Mouse (Mus musculus): Measurements from ENCODE around the gene Adgra1. TPM values are rescaled to one million over a fixed set of nuclear protein-coding genes. Genes with fewer than 3 reads are reported as not detected.

Adgra1 gene
- total and polyA plus RNA-seq, 2 experiments from 2014 or later: 0.12 TPM; not detected in 1

DNA sequence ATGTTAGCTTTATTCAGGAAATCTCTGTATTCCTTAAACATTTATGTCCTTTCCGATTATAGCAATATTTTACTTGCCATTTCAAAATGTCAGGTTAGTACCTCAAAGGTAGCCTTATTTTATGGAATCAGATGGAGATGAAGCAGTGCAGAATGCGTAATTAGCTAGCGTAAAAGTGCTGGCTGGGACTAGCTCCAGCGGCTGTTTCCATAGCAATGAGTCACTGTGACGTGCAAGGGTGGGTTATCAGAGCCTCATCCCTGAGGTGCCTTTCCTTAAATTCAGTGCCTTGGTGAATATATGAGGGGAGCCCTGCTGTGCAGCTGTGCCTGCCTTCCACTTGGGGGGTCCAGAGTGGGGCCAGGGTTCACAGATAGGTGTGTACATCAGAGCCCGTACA is 17.1 kb downstream of the Adgra1 start:
- H3K4me3 ChIP-seq (ENCODE audit: low read depth, low read length): no peak overlapping the region
- no peaks in the 10 kb centered on the region for H3K4me1 ChIP-seq (ENCODE audit: control insufficient read depth, insufficient read depth)
- H3K27ac ChIP-seq (ENCODE audit: low read depth): no peak overlapping the region
- no peak for ATAC-seq (ENCODE audit: insufficient read depth, low read depth)
- H3K4me2 ChIP-seq (ENCODE audit: low read depth, low read length): no peak overlapping the region
- no peak for DNase-seq (ENCODE audit: low spot score)
- no peaks in the 10 kb centered on the region for H3K36me3 ChIP-seq (replicated peaks; ENCODE audit: control insufficient read depth, insufficient read depth, low read length)
- H3K9me3 ChIP-seq (replicated peaks; ENCODE audit: control insufficient read depth, low read length): no peaks in the 10 kb centered on the region
- no peak overlapping the region for H3K9ac ChIP-seq (replicated peaks; ENCODE audit: low read depth, low read length)
- TF ChIP-seq CTCF (IDR thresholded peaks at IDR 0.05; ENCODE audit: low read depth) (no peak), EP300 (IDR thresholded peaks at IDR 0.05; ENCODE audit: low read depth) (no peak)
- H3K27me3 ChIP-seq (ENCODE audit: control insufficient read depth, insufficient read depth, low read length): no peaks in the 10 kb centered on the region
- WGBS: 63% methylated on average over 6 of the region's 6 CpGs

DNA sequence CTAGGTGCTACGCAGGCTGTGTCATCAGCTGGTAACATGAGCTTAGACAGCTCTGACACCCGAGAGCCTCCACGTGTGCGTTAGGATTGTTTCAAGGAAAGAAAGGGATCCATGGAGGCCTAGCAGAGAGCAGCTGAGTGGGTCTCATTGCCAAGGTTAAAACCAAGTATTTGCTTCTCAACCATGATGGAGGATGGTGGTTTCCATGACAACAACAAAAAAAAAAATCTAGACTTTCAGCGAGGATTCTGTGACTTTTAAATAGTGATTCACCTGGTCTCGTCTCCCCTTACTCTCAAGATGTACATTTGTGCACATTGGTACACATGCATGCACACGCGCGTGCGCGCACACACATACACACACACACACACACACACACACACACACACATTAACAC is 21.3 kb downstream of the Adgra1 start:
- H3K9ac ChIP-seq (replicated peaks; ENCODE audit: low read depth, low read length): no peak overlapping the region
- H3K36me3 ChIP-seq (replicated peaks; ENCODE audit: control insufficient read depth, insufficient read depth, low read length): no peaks in the 10 kb centered on the region
- H3K4me1 ChIP-seq (ENCODE audit: control insufficient read depth, insufficient read depth): no peaks in the 10 kb centered on the region
- no peak for ATAC-seq (ENCODE audit: insufficient read depth, low read depth)
- H3K4me3 ChIP-seq (ENCODE audit: low read depth, low read length): no peak overlapping the region
- no peak overlapping the region for H3K27ac ChIP-seq (ENCODE audit: low read depth)
- TF ChIP-seq EP300 (IDR thresholded peaks at IDR 0.05; ENCODE audit: low read depth) (no peak), CTCF (IDR thresholded peaks at IDR 0.05; ENCODE audit: low read depth) (no peak)
- WGBS: 80% methylated on average over 11 of the region's 11 CpGs
- H3K27me3 ChIP-seq (ENCODE audit: control insufficient read depth, insufficient read depth, low read length): no peaks in the 10 kb centered on the region
- H3K4me2 ChIP-seq (ENCODE audit: low read depth, low read length): no peak overlapping the region
- no peak for DNase-seq (ENCODE audit: low spot score)
- H3K9me3 ChIP-seq (replicated peaks; ENCODE audit: control insufficient read depth, low read length): no peaks in the 10 kb centered on the region

DNA sequence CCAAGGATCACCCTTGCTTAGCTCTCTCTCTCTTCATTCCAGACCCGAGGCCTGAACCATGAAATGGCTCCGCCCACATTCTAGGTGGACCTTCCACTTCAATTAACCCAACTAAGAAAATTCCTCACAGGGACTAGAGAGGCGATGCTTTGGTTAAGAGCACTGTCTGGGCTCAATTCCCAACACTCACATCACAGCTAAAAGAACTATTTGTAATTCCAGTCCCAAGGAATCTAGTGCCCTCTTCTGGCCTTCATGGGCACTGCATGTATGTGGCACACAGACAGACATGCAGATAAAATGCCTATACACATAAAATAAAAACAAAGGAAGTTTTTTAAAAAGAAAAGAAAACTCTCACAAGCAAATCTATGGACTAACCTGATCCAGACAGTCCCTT is 27.4 kb downstream of the Adgra1 start:
- DNase-seq (ENCODE audit: low spot score): peak; percentile 24
- no peak overlapping the region for H3K9ac ChIP-seq (replicated peaks; ENCODE audit: low read depth, low read length)
- H3K9me3 ChIP-seq (replicated peaks; ENCODE audit: control insufficient read depth, low read length): no peaks in the 10 kb centered on the region
- H3K36me3 ChIP-seq (replicated peaks; ENCODE audit: control insufficient read depth, insufficient read depth, low read length): no peaks in the 10 kb centered on the region
- no peaks in the 10 kb centered on the region for H3K27me3 ChIP-seq (ENCODE audit: control insufficient read depth, insufficient read depth, low read length)
- no peak overlapping the region for H3K4me2 ChIP-seq (ENCODE audit: low read depth, low read length)
- no peak overlapping the region for H3K27ac ChIP-seq (ENCODE audit: low read depth)
- no peak overlapping the region for H3K4me3 ChIP-seq (ENCODE audit: low read depth, low read length)
- 0 out of 2 replicates have a peak, but pooled peaks have one; percentile 24 for ATAC-seq (ENCODE audit: insufficient read depth, low read depth)
- TF ChIP-seq EP300 (IDR thresholded peaks at IDR 0.05; ENCODE audit: low read depth) (no peak), CTCF (IDR thresholded peaks at IDR 0.05; ENCODE audit: low read depth) (peak; percentile 88)
- no peaks in the 10 kb centered on the region for H3K4me1 ChIP-seq (ENCODE audit: control insufficient read depth, insufficient read depth)
- WGBS: 17% methylated on average over 3 of the region's 3 CpGs

DNA sequence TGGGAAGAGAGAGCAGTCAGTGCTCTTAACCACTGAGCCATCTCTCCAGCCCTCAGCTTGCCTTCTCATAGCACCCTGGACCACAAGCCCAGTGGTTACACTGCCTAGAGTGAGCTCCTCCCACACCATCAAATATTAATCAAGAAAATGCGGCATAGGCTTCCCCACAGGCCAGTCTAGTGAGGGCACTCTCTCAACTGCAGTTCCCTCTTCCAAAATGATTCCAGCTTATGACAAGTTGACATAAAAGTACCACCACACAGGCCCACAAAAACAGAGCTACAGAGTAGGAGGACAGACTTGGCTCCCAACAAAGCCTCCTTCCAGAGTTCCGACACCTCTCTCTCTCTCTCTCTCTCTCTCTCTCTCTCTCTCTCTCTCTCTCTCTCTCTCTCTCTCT is 29.1 kb downstream of the Adgra1 start:
- no peak for DNase-seq (ENCODE audit: low spot score)

DNA sequence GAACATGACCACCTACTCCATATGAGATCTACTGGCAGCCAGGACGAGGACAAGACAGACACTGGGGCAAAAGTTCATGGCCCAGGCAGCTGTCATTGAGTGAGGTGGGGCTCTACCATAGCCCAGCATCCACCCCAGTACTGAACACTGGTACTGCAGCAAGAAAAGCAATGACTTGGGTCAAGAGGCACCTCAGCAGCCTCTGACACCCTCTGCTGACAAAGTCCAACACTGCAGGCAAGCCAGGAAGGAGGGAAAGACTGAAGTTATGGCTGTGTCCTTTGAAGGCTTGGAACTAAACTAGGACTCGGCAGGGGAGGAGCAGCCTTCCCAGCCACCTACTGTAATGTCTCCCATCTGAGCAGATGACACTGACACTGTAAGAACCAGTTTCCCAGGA is 30.3 kb downstream of the Adgra1 start:
- no peak for DNase-seq (ENCODE audit: low spot score)
- Histone ChIP-seq H3K9ac (replicated peaks; ENCODE audit: low read depth, low read length) (no peak overlapping the region), H3K4me3 (ENCODE audit: low read depth, low read length) (no peak overlapping the region), H3K27me3 (ENCODE audit: control insufficient read depth, insufficient read depth, low read length) (no peaks in the 10 kb centered on the region), H3K4me2 (ENCODE audit: low read depth, low read length) (no peak overlapping the region), H3K4me1 (ENCODE audit: control insufficient read depth, insufficient read depth) (no peaks in the 10 kb centered on the region), H3K27ac (ENCODE audit: low read depth) (no peak overlapping the region), H3K9me3 (replicated peaks; ENCODE audit: control insufficient read depth, low read length) (no peaks in the 10 kb centered on the region), H3K36me3 (replicated peaks; ENCODE audit: control insufficient read depth, insufficient read depth, low read length) (no peaks in the 10 kb centered on the region)
- WGBS: 30% methylated on average over 2 of the region's 2 CpGs
- TF ChIP-seq CTCF (IDR thresholded peaks at IDR 0.05; ENCODE audit: low read depth) (peak; percentile 44), EP300 (IDR thresholded peaks at IDR 0.05; ENCODE audit: low read depth) (no peak)
- ATAC-seq (ENCODE audit: insufficient read depth, low read depth): no peak

More for the DNA sequence above, 29.1 kb downstream of the Adgra1 start:
- 71% methylated on average over 2 of the region's 2 CpGs for WGBS
- Histone ChIP-seq H3K36me3 (replicated peaks; ENCODE audit: control insufficient read depth, insufficient read depth, low read length) (no peaks in the 10 kb centered on the region), H3K4me1 (ENCODE audit: control insufficient read depth, insufficient read depth) (no peaks in the 10 kb centered on the region), H3K4me3 (ENCODE audit: low read depth, low read length) (no peak overlapping the region), H3K9ac (replicated peaks; ENCODE audit: low read depth, low read length) (no peak overlapping the region), H3K27ac (ENCODE audit: low read depth) (no peak overlapping the region), H3K9me3 (replicated peaks; ENCODE audit: control insufficient read depth, low read length) (no peaks in the 10 kb centered on the region), H3K4me2 (ENCODE audit: low read depth, low read length) (no peak overlapping the region), H3K27me3 (ENCODE audit: control insufficient read depth, insufficient read depth, low read length) (no peaks in the 10 kb centered on the region)
- TF ChIP-seq EP300 (IDR thresholded peaks at IDR 0.05; ENCODE audit: low read depth) (no peak), CTCF (IDR thresholded peaks at IDR 0.05; ENCODE audit: low read depth) (no peak)
- ATAC-seq (ENCODE audit: insufficient read depth, low read depth): no peak

DNA sequence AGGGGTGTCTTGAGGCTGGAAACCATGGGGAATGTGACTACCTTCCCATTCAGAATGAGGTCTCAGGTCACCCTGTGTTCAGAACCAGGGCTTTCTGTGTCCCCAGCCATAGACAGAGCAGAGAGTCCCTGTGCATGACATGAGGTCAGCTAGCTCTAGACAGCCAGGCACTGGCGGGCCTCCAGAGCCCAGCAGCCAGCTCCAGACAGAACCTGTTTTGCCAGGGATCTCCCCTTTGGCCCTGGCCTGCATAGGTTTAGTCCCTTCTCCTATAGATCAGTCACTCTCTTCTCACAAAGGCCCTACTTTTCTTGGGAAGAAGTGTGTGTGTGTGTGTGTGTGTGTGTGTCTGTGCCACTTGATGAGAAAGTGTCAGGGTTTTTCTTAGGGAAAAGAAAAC is 30.9 kb downstream of the Adgra1 start:
- ATAC-seq (ENCODE audit: insufficient read depth, low read depth): no peak
- TF ChIP-seq EP300 (IDR thresholded peaks at IDR 0.05; ENCODE audit: low read depth): no peak
- no peak for TF ChIP-seq CTCF (IDR thresholded peaks at IDR 0.05; ENCODE audit: low read depth)

More for the DNA sequence above, 30.9 kb downstream of the Adgra1 start:
- Histone ChIP-seq H3K9me3 (replicated peaks; ENCODE audit: control insufficient read depth, low read length) (no peaks in the 10 kb centered on the region), H3K36me3 (replicated peaks; ENCODE audit: control insufficient read depth, insufficient read depth, low read length) (no peaks in the 10 kb centered on the region), H3K27ac (ENCODE audit: low read depth) (no peak overlapping the region), H3K4me3 (ENCODE audit: low read depth, low read length) (no peak overlapping the region), H3K4me2 (ENCODE audit: low read depth, low read length) (no peak overlapping the region), H3K4me1 (ENCODE audit: control insufficient read depth, insufficient read depth) (no peaks in the 10 kb centered on the region), H3K27me3 (ENCODE audit: control insufficient read depth, insufficient read depth, low read length) (no peaks in the 10 kb centered on the region), H3K9ac (replicated peaks; ENCODE audit: low read depth, low read length) (no peak overlapping the region)
- 67% methylated on average over 1 of the region's 1 CpGs for WGBS
- DNase-seq (ENCODE audit: low spot score): no peak

Measured in heart, postnatal 0 days (tissue).